Mouse (Mus musculus) stomach, postnatal 0 days (tissue): ENCODE measurements at regions not wholly inside any gene's neighbourhood (a gene's known extent, or its start where the extent isn't known, plus 50 kb on each side); places are given as distances from the start of the nearest gene placed in this dataset.

Experiments
- ATAC-seq: fragments of 200-750 bp; cut with Nextera tagmentation; 2 replicates; pipeline ENCODE4 v1.8.0; 2017; ENCODE audit not compliant: low FRiP score, low TSS enrichment
- DNase-seq: peaks from one replicate; pipeline ENCODE4 v3.0.0-alpha.2; 2016; ENCODE audit warnings: low spot score
- H3K27ac ChIP-seq: fragments of 300-500 bp; sonication (generic); replicated peaks from 2 replicates; pipeline ENCODE4 v1.5.1; 2014; ENCODE audit warnings: mild to moderate bottlenecking, control low read depth
- H3K27me3 ChIP-seq: fragments of 300-500 bp; sonication (generic); 2 replicates; pipeline ENCODE4 v1.6.1; 2014; ENCODE audit warnings: low read length; ENCODE audit not compliant: control insufficient read depth, insufficient read depth
- H3K36me3 ChIP-seq: fragments of 300-500 bp; sonication (generic); 2 replicates; pipeline ENCODE4 v1.6.1; 2014; ENCODE audit warnings: low read length, mixed read lengths; ENCODE audit not compliant: control insufficient read depth, insufficient read depth
- H3K4me1 ChIP-seq: fragments of 300-500 bp; sonication (generic); replicated peaks from 2 replicates; pipeline ENCODE4 v1.6.1; 2014; ENCODE audit warnings: antibody characterized with exemption; ENCODE audit not compliant: control insufficient read depth, insufficient read depth
- H3K4me2 ChIP-seq: fragments of 300-500 bp; sonication (generic); replicated peaks from 2 replicates; pipeline ENCODE4 v1.6.1; 2014; ENCODE audit warnings: low read depth, mild to moderate bottlenecking, control low read depth, moderate library complexity
- H3K4me3 ChIP-seq: fragments of 300-500 bp; sonication (generic); 2 replicates; pipeline ENCODE4 v1.5.1; 2014; ENCODE audit warnings: low read depth, low read length, control low read depth
- H3K9ac ChIP-seq: fragments of 300-500 bp; sonication (generic); 2 replicates; pipeline ENCODE4 v1.6.1; 2014; ENCODE audit warnings: mild to moderate bottlenecking, low read length, control low read depth, mixed read lengths
- H3K9me3 ChIP-seq: fragments of 300-500 bp; sonication (generic); 2 replicates; pipeline ENCODE4 v1.6.1; 2016; ENCODE audit warnings: low read length; ENCODE audit not compliant: control insufficient read depth
- CTCF ChIP-seq: IDR thresholded peaks from 2 replicates; pipeline ENCODE4 v1.5.1; 2016; ENCODE audit warnings: antibody characterized with exemption, low read depth, mild to moderate bottlenecking, moderate library complexity
- EP300 ChIP-seq: optimal IDR thresholded peaks from 2 replicates; pipeline ENCODE3; 2016; ENCODE audit warnings: antibody characterized with exemption
- WGBS: fragments of 180-500 bp; shearing (Covaris S2); extraction: QIAGEN DNeasy Blood & Tissue Kit; methylation state at CpG from one replicate; pipeline ENCODE4 v1.1.7; 2014; 5-methylcytosine and 5-hydroxymethylcytosine counted together

DNA sequence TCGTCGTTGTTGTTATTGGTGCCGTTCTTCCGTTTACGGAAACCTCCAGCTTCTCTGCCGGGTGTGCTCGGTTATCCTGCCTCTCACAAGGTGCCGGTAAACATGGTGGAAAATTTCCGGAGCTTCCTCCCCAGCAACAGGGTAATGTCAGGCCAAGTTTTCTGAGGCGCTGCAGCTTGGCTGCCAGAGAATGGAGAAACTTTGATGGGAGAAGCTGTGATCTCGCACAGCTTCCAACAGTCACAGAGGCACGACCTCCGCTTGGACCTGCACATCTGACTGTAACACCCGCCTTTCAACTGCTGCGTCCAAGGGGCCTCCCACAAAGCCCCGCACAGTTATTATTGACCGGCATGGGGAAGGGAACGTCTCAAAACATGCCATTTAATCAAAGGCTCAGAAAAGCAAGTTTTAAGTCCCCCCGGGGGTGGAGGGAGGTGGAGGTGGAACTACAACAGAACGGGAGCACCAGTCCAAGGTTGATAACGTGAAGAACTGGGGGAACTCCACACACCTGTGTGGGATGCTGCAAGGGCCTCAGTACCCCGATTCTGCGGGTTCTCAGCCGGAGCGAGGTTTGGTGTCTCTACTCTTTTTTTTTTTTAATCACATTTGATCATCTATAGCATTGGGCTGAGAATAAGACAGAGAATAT is 299.1 kb downstream of the Vrk1 start:
- no peak overlapping the region for H3K9ac ChIP-seq
- no peaks in the 10 kb centered on the region for H3K4me1 ChIP-seq
- no peak overlapping the region for H3K27ac ChIP-seq
- TF ChIP-seq EP300 (no peak), CTCF (no peak)
- no peak overlapping the region for H3K4me3 ChIP-seq
- ATAC-seq (no peak), DNase-seq (no peak)
- H3K36me3 ChIP-seq = no peaks in the 10 kb centered on the region
- no peaks in the 10 kb centered on the region for H3K9me3 ChIP-seq
- WGBS = 73% methylated on average over 25 of the region's 25 CpGs
- H3K27me3 ChIP-seq = no peaks in the 10 kb centered on the region
- no peak overlapping the region for H3K4me2 ChIP-seq

DNA sequence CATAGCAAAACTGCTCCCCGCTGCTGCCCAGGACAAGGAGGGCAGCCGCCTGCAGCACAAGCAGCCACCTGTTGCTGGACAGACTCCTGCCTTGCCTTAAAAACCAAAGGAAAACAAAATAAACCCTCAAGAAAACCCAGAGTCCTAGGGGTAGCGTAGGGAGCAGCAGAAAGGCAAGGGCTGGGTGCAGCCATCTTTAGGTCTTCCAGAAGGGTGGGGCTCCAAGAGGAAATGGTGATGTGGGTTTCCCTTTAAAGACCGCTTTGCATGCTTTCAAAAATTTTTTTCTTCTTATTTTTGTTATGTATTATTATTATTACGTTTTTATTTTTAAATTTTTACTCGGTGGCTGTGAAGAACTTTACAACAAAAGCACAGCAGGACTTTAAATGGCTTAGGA is 300.1 kb downstream of the Vrk1 start:
- Histone ChIP-seq H3K4me1 (no peaks in the 10 kb centered on the region), H3K36me3 (no peaks in the 10 kb centered on the region), H3K27me3 (no peaks in the 10 kb centered on the region), H3K4me2 (peak overlapping the region; percentile 71), H3K4me3 (peak overlapping the region; percentile 41), H3K9me3 (no peaks in the 10 kb centered on the region), H3K9ac (no peak overlapping the region), H3K27ac (no peak overlapping the region)
- ATAC-seq = no peak
- TF ChIP-seq CTCF = no peak
- TF ChIP-seq EP300 = no peak
- DNase-seq = no peak
- WGBS = 49% methylated on average over 6 of the region's 6 CpGs

DNA sequence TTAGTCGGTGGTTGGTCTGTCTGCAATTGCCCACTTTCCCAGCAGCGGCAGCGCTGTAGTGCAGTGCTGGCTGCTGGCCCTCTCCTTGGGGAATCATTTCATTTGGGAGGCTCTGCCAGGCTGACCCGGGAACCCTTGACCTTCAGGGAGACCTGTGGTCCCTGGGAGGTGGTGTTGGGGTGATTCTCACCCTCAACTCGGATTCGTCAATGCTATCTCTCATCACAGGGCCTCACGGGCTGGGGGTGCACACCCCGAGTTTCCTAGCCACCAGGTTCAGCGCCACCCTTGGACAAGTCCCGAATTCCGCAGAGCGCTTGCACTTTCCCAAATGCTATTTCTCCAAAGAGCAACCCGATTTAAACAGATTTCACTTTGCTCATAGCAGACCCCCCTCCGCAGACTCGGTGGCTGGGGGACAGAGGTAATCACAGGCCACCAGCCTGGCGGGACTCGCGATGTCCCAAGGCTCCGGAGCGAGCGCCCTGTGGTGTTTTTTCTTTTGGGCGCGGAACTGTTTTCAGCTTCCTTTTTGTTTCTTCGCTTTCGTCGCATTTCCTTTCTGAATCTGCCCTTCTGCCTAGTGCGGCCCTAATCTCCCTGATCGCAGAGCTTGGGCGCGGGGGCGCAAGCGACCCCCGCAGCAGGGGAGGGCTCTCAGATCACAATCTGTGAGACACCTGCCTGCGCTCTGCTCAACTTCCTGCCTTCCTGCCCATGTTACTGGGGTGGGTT is 300.7 kb downstream of the Vrk1 start:
- no peak for DNase-seq

DNA sequence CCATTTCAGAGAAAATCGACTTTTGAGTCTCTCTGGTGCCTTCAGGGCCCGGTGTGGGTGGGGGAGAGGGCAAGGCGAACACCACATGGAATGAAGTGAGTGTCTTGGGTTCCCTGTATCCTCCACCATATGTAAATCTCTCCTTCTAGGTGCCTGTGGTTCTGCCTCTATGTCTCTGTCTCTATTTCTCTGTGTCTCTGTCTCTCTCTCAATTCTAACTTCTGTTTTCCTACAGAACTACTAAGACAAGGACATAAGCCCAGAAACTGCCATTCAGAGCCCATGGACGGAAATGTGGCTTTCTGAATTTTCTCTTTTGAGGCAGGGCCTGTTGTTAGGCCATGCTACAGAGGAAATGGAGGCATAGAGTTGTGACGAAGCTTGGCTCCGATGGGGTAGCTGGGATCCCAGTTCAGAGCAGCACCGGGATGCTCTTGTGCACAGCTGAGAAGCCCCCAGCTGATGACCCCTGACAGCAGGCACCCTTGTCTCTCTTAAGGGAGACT is 301.3 kb downstream of the Vrk1 start:
- H3K9ac ChIP-seq = peak overlapping the region; percentile 41; the same call in 1 of the 2 replicates
- TF ChIP-seq CTCF (no peak), EP300 (no peak)

More for the DNA sequence above, 300.7 kb downstream of the Vrk1 start:
- no peak for ATAC-seq
- 2% methylated on average over 34 of the region's 34 CpGs for WGBS
- H3K4me1 ChIP-seq = no peaks in the 10 kb centered on the region
- H3K9me3 ChIP-seq = no peaks in the 10 kb centered on the region
- H3K4me2 ChIP-seq = peak overlapping the region; percentile 71
- no peak for TF ChIP-seq EP300
- no peak for TF ChIP-seq CTCF
- H3K27me3 ChIP-seq = no peaks in the 10 kb centered on the region
- peak overlapping the region; percentile 41 for H3K4me3 ChIP-seq
- peak overlapping the region; percentile 41; the same call in 1 of the 2 replicates for H3K9ac ChIP-seq
- H3K36me3 ChIP-seq = no peaks in the 10 kb centered on the region
- H3K27ac ChIP-seq = no peak overlapping the region

DNA sequence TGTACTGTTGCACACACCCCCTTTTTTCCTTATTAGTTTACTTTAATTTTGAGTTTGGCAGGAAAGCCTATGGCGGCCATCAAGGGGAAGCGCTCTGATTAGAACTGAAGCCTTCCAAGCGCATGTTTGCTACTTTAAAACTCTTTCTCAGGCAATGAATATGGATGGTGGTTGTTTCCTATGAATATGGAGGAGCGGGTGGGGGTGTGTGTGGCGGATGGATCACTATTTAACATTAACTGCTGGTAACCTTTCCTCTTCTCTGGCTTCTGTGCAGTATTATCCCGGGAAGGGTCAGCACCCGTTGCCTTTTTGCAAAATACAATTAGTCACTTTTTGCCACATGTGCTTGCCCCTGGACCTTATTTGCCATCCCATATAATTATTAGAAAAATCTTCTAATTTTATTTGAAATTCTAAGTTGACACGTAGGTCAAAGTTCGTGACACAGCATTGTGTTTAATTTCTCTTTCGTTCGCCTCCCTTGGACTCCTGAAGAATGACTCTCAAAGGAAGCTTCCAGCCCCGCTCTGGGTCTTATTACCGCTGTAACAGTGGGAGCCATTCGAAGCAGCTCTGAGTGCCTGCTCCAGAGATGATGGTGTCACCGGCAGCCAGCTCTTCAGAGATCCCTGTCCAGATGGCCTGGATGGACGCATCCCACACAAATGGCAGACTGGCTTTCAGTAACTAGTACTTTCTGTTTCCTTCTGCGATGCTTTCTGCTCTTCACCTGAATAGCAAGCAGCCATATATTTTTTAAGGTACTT is 302.0 kb downstream of the Vrk1 start:
- DNase-seq (no peak), ATAC-seq (no peak)
- Histone ChIP-seq H3K4me3 (no peak overlapping the region), H3K36me3 (no peaks in the 10 kb centered on the region), H3K9ac (no peak overlapping the region), H3K4me2 (no peak overlapping the region), H3K4me1 (no peaks in the 10 kb centered on the region), H3K9me3 (no peaks in the 10 kb centered on the region), H3K27me3 (no peaks in the 10 kb centered on the region), H3K27ac (no peak overlapping the region)
- 87% methylated on average over 17 of the region's 17 CpGs for WGBS
- TF ChIP-seq CTCF (no peak), EP300 (no peak)

More for the DNA sequence above, 301.3 kb downstream of the Vrk1 start:
- H3K4me1 ChIP-seq = no peaks in the 10 kb centered on the region
- H3K36me3 ChIP-seq = no peaks in the 10 kb centered on the region
- no peak for DNase-seq
- no peak overlapping the region for H3K27ac ChIP-seq
- H3K9me3 ChIP-seq = no peaks in the 10 kb centered on the region
- ATAC-seq = no peak
- 49% methylated on average over 7 of the region's 7 CpGs for WGBS
- H3K4me3 ChIP-seq = peak overlapping the region; percentile 41
- H3K27me3 ChIP-seq = no peaks in the 10 kb centered on the region
- H3K4me2 ChIP-seq = peak overlapping the region; percentile 71
